15 mouse cellular contexts compared by ENCODE assay signal in genomic region chr13:5871414-5871813, GRCm38 (mm10). TPM values are rescaled to one million over a fixed set of nuclear protein-coding genes. Genes with fewer than 3 reads are reported as not detected.
DNase-seq lines count a peak whose midpoint lies in the region; TF ChIP-seq lines count a peak whose summit lies in the region.
"Had no signal": no experiment of that assay in that cellular context is flagged by ENCODE, and none has a peak within 500 bp of the region (broad histone marks: within the 10 kb centered on the region; RNA-seq: fewer than 3 reads in every experiment).

No protein-coding gene starts in this region.

- H3K79me2 ChIP-seq in C2C12 (ENCODE audit: control insufficient read depth, insufficient read depth), result peaks cover 33% of the 10 kb centered on the region

- peaks cover 38% of the 10 kb centered on the region for H3K36me3 ChIP-seq in C2C12 (ENCODE audit: control insufficient read depth, insufficient read depth)

- DNase-seq in gastrocnemius, adult 2 months, result no peak
- DNase-seq in gastrocnemius, postnatal 10 days, result no peak
- DNase-seq in left cerebral cortex, adult 2 months (ENCODE audit: extremely low spot score in 1 of 2, low spot score in 2 of 2), result no peak
- DNase-seq in left cerebral cortex, adult 11 months (ENCODE audit: low spot score), result no peak
- DNase-seq in cerebellum, adult 11 months, result no peak
- no peak for DNase-seq in urinary bladder, postnatal 36 days (ENCODE audit: low spot score in 2 of 2)
- DNase-seq: adrenal gland, postnatal 25 days; kidney, adult 11 months; right cerebral cortex, postnatal 25 days had no signal

- no peak overlapping the region for H3ac ChIP-seq in C2C12 (ENCODE audit: control insufficient read depth, insufficient read length, low read depth)

- H3K27ac ChIP-seq in gastrocnemius, adult 2 months, result peak overlapping the region; percentile 80
- peak overlapping the region; percentile 75 for H3K27ac ChIP-seq in left cerebral cortex, adult 2 months
- H3K27ac ChIP-seq in embryonic fibroblast, embryonic 13.5 days (ENCODE audit: insufficient read depth, low read length), result peak overlapping the region; percentile 100
- H3K27ac ChIP-seq: embryonic facial prominence, embryonic 13.5 days; forebrain, embryonic 10.5 days; hindbrain, embryonic 15.5 days; midbrain, embryonic 15.5 days had no signal

- intact Hi-C loops in gastrocnemius, adult 2 months (cut with DNase I), result no loop called here
- intact Hi-C loops in left cerebral cortex, adult 2 months (cut with DNase I), result no loop called here

- H3K27me3 ChIP-seq in C2C12 (ENCODE audit: control insufficient read depth, insufficient read depth, insufficient read length), result no peaks in the 10 kb centered on the region
- H3K27me3 ChIP-seq: embryonic facial prominence, embryonic 13.5 days; hindbrain, embryonic 15.5 days; midbrain, embryonic 15.5 days had no signal

- H3K4me3 ChIP-seq in gastrocnemius, adult 2 months, result no peak overlapping the region; the same call in 1 of the 2 replicates
- no peak overlapping the region for H3K4me3 ChIP-seq in left cerebral cortex, adult 2 months
- no peak overlapping the region for H3K4me3 ChIP-seq in C2C12 (ENCODE audit: insufficient read depth, poor library complexity, severe bottlenecking)
- no peak overlapping the region for H3K4me3 ChIP-seq in embryonic fibroblast, embryonic 13.5 days (ENCODE audit: insufficient read depth, low read length)
- H3K4me3 ChIP-seq: embryonic facial prominence, embryonic 13.5 days; hindbrain, embryonic 15.5 days; midbrain, embryonic 15.5 days had no signal

- TF ChIP-seq CTCF in gastrocnemius, adult 2 months (IDR thresholded peaks at IDR 0.05), result no peak
- TF ChIP-seq CTCF in left cerebral cortex, adult 2 months (IDR thresholded peaks at IDR 0.05), result no peak
- no peak for TF ChIP-seq CTCF in C2C12 (IDR thresholded peaks at IDR 0.05; ENCODE audit: control insufficient read depth, insufficient read depth, insufficient read length)
- TF ChIP-seq CTCF in embryonic fibroblast, embryonic 13.5 days (IDR thresholded peaks at IDR 0.05; ENCODE audit: borderline replicate concordance, insufficient read depth, low read length), result no peak

- no peak; the same call in 1 of the 2 replicates for TF ChIP-seq POLR2A in embryonic fibroblast, embryonic 13.5 days (IDR thresholded peaks at IDR 0.05; ENCODE audit: low read depth, low read length)

- peaks cover 18% of the 10 kb centered on the region for H3K79me3 ChIP-seq in C2C12 (ENCODE audit: low read depth)

- H3K4me1 ChIP-seq in embryonic fibroblast, embryonic 13.5 days (ENCODE audit: control insufficient read depth, insufficient read depth, low read length), result peaks cover 17% of the 10 kb centered on the region

TF ChIP-seq in C2C12, 6 proteins besides CTCF, POLR2A, EP300 and RAD21:
- TF ChIP-seq MYOD1 (IDR thresholded peaks at IDR 0.05; ENCODE audit: control insufficient read depth, insufficient read length, low read depth) (no peak), CEBPB (IDR thresholded peaks at IDR 0.05; ENCODE audit: low read depth) (no peak), MAX (IDR thresholded peaks at IDR 0.05) (peak; percentile 62), MYOG (IDR thresholded peaks at IDR 0.05; ENCODE audit: control insufficient read depth, extremely low read depth, insufficient read length) (no peak), USF1 (IDR thresholded peaks at IDR 0.05; ENCODE audit: low read depth) (no peak), FOSL1 (IDR thresholded peaks at IDR 0.05; ENCODE audit: insufficient read depth, low read length, poor library complexity, severe bottlenecking) (peak; percentile 58)

RNA-seq across cellular contexts. Expression of gene Klf6, which starts 10.1 kb away (rescaled TPM):
- total RNA-seq in gastrocnemius, adult 2 months (2021), result 10 to 100 TPM; 23.9 to 34.5 TPM
- 10 to 100 TPM; 33.5 to 36.5 TPM for total RNA-seq in gastrocnemius, postnatal 10 days (2021)
- 10 to 100 TPM; 49.0 to 55.1 TPM for total RNA-seq in left cerebral cortex, adult 2 months (2021)
- 21.8 TPM for polyA plus RNA-seq in C2C12 (2012; fragmentation: generic; extraction: Trizol)
- polyA plus RNA-seq in embryonic fibroblast, embryonic 13.5 days (2011; ENCODE audit: insufficient read length, low read depth, missing spikeins), result 105 and 134 TPM in 2 replicates
